13 mouse cellular contexts compared by ENCODE assay signal in genomic region chr1:164571496-164572078, GRCm38 (mm10).
A peak's percentile ranks its signal among the peaks of the same experiment; 100 is the strongest.
DNase-seq lines count a peak whose midpoint lies in the region; ATAC-seq and TF ChIP-seq lines count a peak whose summit lies in the region.
"Had no signal": no experiment of that assay in that cellular context is flagged by ENCODE, and none has a peak within 500 bp of the region (broad histone marks: within the 10 kb centered on the region; RNA-seq: fewer than 3 reads in every experiment).

No protein-coding gene starts in this region.

- H3K4me2 ChIP-seq in hindbrain, postnatal 0 days (ENCODE audit: low read depth, low read length): no peak overlapping the region

- WGBS in midbrain, embryonic 10.5 days: 91% methylated on average over 5 of the region's 5 CpGs
- WGBS in hindbrain, postnatal 0 days: 85% methylated on average over 5 of the region's 5 CpGs

- no peak overlapping the region for H3K9ac ChIP-seq in hindbrain, postnatal 0 days (replicated peaks; ENCODE audit: low read length)

- no peaks in the 10 kb centered on the region for H3K9me3 ChIP-seq in midbrain, embryonic 10.5 days (replicated peaks)
- no peaks in the 10 kb centered on the region for H3K9me3 ChIP-seq in hindbrain, postnatal 0 days (ENCODE audit: low read length)

- peak; percentile 4 for DNase-seq in adrenal gland, postnatal 14 days
- no peak for DNase-seq in adrenal gland, adult 2 months
- DNase-seq in spleen, adult 18-20 months: peak; percentile 8 to 12
- no peak for DNase-seq in spleen, adult 12 weeks (ENCODE audit: low spot score)
- DNase-seq in induced T-regulatory cell, adult 2 months (ENCODE audit: low read depth): peak; percentile 52
- peak; percentile 27 to 28 for DNase-seq in thymus, postnatal 36 days
- no peak for DNase-seq in midbrain, embryonic 10.5 days (ENCODE audit: low spot score)
- DNase-seq in hindbrain, postnatal 0 days (ENCODE audit: low spot score): no peak
- DNase-seq: cerebellum, postnatal 10 days; lung, postnatal 4 days; midbrain, embryonic 14.5 days had no signal

- no peak for ATAC-seq in hindbrain, postnatal 0 days
- ATAC-seq: forebrain, embryonic 14.5 days had no signal

- TF ChIP-seq CTCF in hindbrain, postnatal 0 days (IDR thresholded peaks at IDR 0.05; ENCODE audit: low read depth): no peak

- H3K4me3 ChIP-seq in midbrain, embryonic 10.5 days: no peak overlapping the region
- no peak overlapping the region for H3K4me3 ChIP-seq in hindbrain, postnatal 0 days (ENCODE audit: low read length)
- H3K4me3 ChIP-seq: layer of hippocampus, adult 2 months had no signal

- H3K36me3 ChIP-seq in midbrain, embryonic 10.5 days: no peaks in the 10 kb centered on the region
- no peaks in the 10 kb centered on the region for H3K36me3 ChIP-seq in hindbrain, postnatal 0 days (ENCODE audit: insufficient read depth, low read length)

- peaks cover 19% of the 10 kb centered on the region for H3K4me1 ChIP-seq in midbrain, embryonic 10.5 days
- peaks cover under 1% of the 10 kb centered on the region; the same call in 1 of the 2 replicates for H3K4me1 ChIP-seq in hindbrain, postnatal 0 days (ENCODE audit: insufficient read depth, low read length)

- no peak overlapping the region for H3K27ac ChIP-seq in midbrain, embryonic 10.5 days (replicated peaks)
- H3K27ac ChIP-seq in hindbrain, postnatal 0 days: no peak overlapping the region
- H3K27ac ChIP-seq: layer of hippocampus, adult 2 months had no signal

- no peaks in the 10 kb centered on the region for H3K27me3 ChIP-seq in midbrain, embryonic 10.5 days (ENCODE audit: low read depth, poor library complexity, severe bottlenecking)
- H3K27me3 ChIP-seq in hindbrain, postnatal 0 days (ENCODE audit: insufficient read depth, low read length): no peaks in the 10 kb centered on the region

Comparison
In these comparisons a context has a peak if more than half of its experiments do, and no peak if none do; other contexts are left out.
1. DNase-seq: peak in adrenal gland, postnatal 14 days (single experiment), spleen, adult 18-20 months (2 of 2), induced T-regulatory cell, adult 2 months (single experiment) and thymus, postnatal 36 days (2 of 2); none in adrenal gland, adult 2 months (single experiment), spleen, adult 12 weeks (single experiment), midbrain, embryonic 10.5 days (single experiment) and hindbrain, postnatal 0 days (single experiment).